Mouse (Mus musculus) adipocyte (in vitro differentiated cells): Measurements from ENCODE around the gene Acp7.

Source experiments
- DNase-seq: peaks from one replicate; pipeline ENCODE4 v3.0.0-alpha.2; 2016; ENCODE audit warnings: low spot score

Acp7 gene

DNA sequence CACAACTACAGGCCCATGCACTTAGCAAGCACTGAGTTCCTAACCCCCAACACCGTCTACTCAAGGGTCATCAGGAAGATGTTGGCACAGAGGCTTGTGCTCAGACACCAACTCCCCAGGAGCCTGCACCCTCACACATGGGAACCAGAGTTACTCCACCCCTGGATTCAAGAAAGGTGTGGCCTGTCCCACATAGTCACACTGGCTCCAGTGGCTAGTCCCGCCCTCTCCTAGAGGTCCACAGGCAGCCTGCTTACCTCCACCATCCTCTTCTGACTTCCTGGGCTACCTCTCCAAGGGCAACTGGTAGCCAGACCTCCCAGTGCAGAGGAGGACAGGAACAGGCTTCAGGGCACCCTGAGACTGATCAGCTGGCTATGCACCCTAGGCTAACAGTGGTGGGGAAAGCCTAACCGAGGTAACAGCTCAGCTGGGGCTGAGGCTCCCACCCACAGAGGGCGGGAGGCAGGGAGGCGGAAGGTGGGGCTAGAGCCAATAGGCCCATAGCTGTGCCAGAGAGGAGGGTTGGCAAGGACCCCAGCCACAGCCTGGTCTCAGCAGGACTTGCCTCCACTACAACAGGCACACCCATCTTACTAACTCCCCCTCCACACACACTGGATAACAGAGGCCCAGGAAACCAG, 54.7 kb downstream of the Acp7 start:
- DNase-seq: no peak

DNA sequence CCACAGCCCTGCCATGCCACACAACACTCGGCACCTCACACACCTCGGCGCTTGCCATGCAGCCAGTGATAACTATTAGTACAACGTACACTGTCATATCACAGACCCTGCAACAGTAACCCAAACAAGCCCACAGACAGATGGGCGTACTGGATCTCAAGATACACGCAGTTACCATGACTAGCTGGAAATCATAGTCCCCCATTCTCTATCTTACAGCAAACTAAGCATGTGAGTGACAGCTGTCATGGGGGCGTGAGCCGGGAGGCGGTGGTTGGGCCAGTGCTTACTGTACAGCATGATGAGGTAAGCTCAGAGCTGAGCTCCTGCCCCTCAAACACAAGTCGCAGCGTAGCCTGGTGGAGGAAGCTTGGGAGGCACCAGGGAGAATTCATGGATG, 55.5 kb downstream of the Acp7 start:
- no peak for DNase-seq

DNA sequence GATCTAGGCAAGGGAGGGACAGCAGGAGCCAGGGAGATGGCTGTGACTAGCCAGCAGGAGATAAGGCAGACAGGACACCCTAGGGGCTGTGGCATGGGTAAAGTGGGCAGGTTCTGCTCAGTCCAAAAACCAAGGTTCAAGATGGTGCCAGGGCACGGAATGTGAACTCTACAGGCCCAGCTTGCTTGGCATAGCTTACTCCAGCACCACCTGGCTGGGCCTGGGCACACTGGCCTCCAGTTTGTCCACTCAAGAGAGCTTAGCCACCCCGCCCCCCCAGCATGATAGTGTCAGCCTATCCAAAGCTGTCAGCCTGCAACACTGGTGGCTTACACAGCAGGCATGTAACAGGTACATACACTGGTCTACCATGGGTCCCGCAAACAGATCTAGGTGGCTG, 57.9 kb downstream of the Acp7 start:
- no peak for DNase-seq

DNA sequence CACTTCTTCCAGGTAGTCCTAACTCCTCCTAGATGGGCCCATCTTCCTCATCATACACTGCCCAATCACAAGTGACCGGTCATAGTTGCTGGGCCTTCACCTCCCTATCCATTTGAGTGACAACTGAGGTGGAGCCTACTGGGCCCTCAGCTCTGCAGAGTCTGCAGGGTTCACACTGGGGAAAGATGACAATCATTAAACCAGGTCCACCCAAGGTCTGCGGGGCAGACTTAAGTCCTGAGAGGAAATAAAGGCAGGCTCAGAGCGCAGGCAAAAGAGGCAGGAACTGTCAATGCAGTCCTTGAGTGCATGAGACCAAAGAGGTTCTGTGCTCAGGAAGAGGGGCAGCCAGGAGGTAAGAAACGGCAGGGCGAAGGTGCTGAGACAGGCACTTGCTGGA, 58.4 kb downstream of the Acp7 start:
- no peak for DNase-seq

DNA sequence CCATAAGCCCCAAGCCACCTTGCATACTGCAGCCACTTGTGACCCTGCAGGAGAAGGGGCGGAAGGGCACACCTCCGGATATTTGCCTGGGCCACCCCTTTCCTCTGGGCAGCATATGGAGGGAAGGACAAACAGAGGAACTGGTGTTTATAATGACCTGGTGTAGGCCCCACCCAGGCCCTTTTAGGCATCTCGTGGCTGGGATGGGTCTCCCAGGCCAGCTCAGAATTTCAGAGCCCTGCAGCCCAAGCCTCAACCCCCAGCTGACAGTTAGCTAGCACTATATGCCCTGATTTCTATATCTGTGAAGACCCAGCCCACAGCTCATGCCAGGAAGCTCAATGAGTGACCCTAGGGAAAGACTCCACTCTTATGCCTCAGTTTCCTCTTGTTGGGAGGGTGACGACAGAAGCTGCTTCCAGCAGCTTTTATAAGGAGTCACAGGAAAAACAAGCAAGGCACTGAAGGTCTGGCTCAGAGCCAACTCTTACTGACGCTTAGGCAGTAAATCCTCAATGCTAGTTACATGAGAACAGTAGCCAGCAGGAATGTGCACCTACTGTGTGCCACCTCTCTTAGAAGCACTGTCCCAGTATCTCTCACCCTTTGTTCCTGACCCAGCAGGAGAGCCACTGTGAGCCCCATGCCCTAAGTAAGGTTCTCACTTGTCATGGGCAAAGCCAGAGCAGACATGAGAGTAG, 60.0 kb downstream of the Acp7 start:
- peak; percentile 39 for DNase-seq

DNA sequence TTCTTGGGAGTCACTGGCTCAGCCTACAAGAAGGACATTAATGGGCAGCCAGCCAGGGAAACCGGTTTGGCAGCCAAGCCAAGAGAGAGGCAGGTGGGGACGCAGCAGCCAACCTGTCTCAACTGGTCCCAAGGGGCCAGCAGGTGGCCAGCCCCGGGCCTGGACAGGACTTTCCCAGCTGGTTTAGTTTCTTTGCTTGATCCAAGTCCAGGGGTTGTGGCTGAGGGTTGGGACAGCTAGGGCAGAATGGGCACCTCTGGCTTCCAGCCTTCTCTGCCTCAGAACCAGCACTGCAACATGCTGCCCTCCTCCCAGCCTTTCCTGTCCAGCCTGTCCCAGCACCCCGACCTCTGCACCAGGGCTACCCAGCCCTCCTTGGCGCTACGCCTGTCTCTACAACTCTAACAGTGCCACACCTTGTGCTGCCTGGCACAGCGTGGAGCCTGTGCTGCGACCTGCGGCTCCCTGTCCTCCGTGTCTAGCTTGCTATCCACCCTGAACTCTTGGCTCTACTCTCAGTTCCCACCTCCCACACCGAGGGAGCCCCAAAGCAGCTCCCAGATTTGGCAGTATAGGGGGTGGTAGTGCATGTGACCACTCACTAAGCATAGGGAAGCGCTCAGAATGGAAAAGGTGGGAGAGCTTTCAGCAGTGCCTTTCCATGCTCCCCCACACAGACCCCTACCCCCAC, 60.7 kb downstream of the Acp7 start:
- peak; percentile 9 for DNase-seq

DNA sequence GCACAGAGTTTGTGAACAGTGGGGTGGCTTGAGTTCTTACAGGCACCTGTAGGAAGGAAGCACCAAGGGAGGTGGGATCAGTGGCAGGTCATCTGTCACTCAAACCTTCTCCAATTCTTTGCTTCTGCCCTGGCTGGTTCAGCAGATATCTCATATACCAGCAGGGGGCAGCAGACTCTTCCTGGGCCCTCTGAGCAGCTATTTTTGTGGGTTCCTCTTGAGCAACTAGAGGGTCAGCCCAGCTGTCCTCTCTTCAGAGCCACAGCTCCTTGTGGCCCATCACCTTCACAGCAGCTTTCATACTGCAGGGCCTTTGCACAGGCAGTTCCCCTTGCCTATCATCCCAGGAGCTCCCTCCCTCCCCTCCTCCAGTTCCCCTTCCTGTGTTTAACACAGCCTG, 62.9 kb downstream of the Acp7 start:
- DNase-seq: peak; percentile 65

DNA sequence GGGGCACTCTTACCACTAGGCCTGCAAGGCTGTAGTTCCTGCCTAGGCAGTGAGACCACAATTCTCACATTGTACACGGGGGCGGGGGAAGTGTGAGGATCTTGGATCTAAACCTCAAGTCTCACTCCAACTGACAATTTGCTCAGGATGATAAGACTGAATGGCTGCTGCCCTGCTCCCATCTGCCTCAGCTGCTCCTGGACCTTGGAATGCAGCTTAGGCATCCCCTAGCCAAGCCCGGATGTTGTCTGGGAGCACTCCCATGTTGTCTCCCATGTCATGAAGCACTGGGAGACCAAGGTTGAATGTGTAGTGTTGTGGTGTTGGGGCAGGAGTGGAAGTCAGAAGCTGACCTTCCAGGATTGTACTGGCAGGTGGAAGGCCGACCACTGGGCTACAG, 63.6 kb downstream of the Acp7 start:
- DNase-seq: no peak

DNA sequence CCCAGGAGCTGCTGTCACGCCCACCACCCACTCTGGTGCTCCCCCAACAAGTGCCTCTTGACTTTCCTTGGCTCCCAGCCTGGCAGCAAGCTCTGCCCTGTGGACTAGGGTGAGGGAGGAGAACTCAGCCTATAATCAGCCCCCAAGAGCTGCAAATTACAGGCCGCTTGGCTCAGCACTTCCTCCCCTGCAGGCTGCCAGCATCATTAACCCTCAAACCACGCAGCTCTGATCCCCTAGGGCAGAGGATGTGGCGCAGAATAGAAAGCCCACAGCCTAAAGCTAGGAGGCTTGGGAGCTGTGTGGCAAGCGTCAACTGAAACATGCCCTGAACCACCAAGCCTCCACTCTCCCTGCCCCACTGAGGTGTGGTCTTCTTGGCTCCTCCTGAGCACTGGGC, 65.7 kb downstream of the Acp7 start:
- no peak for DNase-seq

DNA sequence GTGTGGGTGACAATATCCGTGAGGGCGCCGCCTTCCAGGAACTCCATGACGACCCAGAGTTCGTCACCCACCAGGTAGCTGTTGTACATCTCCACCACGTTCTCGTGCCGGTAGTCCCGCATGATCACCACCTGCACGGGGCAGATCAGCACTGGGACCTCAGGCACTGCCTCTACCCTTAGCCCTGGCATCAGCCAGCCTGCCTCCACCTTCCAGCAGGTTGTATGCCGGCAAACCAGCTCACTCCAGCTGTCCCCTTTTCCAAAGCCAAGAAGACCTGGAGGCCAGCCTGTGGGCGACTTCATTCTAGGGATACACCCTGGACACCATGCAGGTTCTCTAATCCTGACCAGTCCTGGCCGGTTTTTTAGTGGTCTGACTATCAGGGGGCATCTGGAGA, 68.2 kb downstream of the Acp7 start:
- no peak for DNase-seq

DNA sequence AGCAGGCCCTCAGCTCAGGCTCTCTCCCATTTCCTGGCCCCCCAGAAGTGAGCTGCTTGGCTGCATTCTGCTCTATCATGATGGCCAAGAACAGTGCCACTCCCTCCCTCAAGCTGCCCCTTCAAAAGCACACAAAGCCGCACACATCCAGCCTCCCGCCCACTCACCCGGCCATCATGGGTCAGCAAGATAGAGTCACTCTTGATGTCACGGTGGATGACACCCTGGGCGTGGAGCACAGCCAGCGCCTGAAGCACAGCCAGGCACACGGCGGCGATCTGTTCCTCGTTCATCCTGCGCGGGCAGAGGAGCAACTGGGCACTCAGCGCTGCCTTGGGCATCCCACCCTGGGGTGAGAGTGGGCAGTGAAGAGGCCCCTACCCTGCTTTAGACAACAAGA, 68.8 kb downstream of the Acp7 start:
- no peak for DNase-seq

DNA sequence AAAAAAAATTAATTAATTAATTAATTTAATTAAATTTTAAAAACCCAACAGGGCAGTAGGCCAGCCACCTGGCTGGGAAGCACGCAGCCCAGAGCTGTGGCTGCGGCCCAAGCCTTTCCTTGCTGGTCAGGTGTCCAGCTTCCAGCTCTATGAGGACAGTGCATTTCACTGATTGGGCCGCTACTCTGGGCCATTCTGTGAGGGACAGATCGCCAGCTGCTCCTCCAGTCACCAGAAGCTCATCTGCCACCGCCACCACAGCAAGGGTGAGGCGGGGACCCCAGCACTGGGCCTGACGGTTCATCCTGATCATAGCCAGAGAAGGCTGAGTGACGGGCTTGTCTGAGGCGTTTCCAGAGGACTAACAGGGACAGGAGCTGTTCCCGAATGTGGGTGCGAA, 69.2 kb downstream of the Acp7 start:
- no peak for DNase-seq

DNA sequence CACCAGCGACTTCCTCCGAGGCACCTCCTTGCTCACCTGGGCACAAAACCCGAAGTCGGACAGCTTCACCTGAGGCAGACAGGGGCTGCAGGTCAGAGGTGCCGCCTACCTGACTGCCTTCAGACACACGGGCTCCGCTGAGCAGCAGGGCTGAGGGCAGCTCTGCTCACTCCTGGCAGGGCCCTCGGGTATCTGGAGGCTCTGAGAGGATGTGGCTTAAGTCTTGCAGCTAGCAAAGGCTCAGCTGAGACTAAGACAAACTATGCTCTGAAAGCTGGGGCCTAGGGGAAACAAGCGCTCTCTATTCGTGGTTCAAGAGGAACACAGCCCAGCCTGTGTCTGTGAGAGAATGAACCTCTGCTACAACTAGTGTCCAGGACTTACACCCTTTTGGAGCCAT, 70.3 kb downstream of the Acp7 start:
- DNase-seq: no peak

DNA sequence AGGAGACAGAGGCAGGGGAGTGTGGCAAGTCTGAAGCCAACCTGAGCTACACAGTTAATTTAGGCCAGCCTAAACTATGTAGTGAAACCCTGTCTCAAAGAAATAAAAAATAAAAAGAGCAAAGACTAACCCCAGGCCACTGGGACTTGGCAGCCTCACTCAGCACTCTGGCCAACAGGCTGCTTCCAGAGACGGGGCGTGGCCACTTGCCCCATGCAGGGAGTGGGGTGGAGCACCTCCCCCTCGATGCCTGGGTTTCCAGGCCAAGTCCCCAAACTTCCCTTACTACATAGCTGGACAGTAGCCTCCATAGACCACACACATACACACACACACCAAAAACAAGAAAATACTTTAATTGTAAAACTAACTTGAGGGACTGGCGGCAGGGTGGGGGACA, 72.6 kb downstream of the Acp7 start:
- DNase-seq: peak; percentile 82

DNA sequence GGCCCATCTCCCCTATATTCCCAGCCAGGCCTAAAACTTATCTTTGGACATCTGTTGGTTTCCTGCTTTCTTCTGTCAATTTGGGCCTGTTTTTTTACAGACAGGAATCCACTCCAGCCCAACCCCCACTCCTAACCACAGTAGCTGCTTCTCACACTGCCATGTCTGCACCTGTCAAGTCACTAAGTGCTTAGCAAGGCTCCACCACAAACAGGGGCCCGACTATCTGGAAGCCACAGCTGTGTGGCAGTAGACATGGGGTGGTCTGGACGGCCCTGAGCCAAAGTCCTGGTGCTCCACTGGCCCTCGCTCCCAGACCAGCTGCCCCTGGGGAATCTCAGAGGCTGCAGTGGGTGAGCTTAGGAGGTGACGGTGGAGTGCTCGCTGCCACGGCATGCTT, 73.4 kb downstream of the Acp7 start:
- no peak for DNase-seq
